Mouse (Mus musculus) ES-CJ7 (cell line): ENCODE measurements around the gene Hsd3b4.
"Not testable (repeated sequence)": the region's sequence is repeated elsewhere in the genome, so short reads cannot be mapped to it uniquely, and the experiment has no call there.

Source experiments
- DNase-seq: peaks from one replicate; pipeline ENCODE4 v3.0.0; 2011; ENCODE audit warnings: low read depth, low spot score

Gene Hsd3b4

DNA sequence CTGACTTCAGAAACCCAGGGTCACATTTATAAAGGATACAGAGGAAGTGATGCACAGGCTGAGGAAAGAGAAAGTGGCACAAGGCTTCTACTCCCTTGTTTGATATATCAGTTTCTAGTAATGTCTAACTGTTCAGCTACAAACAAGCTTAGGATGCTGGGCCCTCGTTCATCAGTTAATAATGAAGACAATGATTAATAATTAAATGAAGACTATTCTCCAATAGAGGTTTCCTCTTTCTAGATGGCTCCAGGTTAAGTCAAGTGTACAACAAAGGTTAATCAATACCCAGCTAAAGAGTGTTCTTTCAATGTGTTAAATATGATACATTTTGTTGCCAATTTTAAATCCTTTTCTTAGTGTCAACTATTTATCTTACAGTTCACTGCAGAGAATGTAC is at the start of gene Hsd3b4:
Gene Hsd3b4 (minus strand): TSS at position 101 of the 400 bp plus-strand sequence.
- not testable (repeated sequence) for DNase-seq

DNA sequence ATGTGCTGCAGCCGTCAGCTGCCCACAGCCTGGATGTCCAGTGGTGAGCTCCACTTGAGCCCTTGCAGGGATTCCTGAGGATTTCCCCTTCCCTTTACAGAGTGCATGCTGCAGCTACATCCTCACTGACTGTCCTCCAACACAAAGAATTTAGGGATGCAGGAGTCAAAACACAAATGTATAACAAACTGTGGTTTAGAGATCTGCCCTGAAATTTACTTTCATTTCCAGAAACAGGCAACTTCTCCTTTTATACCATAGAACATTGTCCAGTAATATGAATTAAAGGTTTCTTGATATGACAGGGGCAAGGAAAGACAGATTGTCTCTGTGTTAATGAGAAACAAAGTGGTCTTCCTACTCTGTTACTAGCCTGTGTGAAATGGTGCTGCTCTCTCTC is 40.5 kb upstream of the Hsd3b4 start:
- not testable (repeated sequence) for DNase-seq

GRCm38 (mm10) chr3:98550215-98550614 is 39.9 kb upstream of the Hsd3b4 start:
- not testable (repeated sequence) for DNase-seq

- DNase-seq = not testable (repeated sequence)
These were observed 38.2 kb upstream of the Hsd3b4 start for GRCm38 (mm10) chr3:98548495-98548894.

DNA sequence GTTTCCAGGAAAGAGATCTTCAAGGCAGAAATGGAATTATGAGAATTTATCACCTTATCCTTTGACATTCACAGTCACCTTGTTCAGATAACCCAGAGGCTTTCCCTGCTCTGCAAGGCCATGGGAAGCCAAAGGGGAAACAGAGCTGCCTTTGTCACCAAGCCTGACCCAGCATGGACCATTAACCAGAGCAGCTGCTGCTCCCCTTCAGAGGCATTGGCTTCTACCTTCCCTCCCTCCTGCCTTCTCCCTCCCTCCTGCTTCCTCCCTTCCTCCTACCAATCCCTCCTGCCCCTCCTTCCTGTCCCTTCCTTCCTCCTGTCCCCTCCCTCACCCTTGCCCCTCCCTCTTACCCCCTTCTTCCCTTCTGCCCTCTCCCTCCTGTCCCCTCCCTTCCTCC is 37.3 kb upstream of the Hsd3b4 start:
- not testable (repeated sequence) for DNase-seq

DNA sequence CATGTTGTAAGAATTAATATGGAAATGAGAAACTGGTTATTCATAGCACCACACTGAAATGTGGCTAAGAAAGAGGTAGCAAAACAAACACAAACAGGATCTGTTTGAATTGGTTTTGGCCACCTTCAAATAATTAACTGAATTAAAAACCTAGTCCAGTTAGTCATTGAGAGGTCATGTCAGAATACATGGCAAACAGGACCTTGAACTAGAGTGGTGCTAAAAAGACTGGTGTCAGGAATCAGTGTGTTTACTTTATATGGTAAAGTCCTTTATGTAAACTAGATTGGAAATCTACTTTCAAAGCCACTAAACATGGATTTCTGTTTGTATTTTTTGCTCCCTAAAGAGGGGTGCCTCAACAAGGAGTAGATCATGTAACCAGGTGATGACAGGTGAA is 14.7 kb upstream of the Hsd3b4 start:
- not testable (repeated sequence) for DNase-seq

- DNase-seq = not testable (repeated sequence)
These were observed 14.2 kb upstream of the Hsd3b4 start for GRCm38 (mm10) chr3:98524552-98524951.

DNA sequence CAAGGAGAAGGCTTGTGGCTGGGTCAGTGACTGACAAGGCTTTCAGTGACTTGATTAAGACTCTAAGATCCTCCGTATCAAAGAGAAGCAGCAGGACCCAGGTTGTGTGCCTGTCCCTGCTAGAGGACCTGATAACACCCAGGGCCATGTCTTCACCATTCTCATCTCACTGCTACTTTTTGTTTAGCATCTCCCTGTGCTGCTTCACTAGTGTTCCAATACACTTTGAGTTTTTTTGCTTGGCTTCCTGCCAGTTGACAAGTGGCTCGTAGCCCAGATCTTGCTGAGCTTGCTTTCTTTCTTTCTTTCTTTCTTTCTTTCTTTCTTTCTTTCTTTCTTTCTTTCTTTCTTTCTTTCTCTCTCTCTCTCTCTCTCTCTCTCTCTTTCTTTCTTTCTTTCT is 12.5 kb upstream of the Hsd3b4 start:
- DNase-seq = not testable (repeated sequence)

DNA sequence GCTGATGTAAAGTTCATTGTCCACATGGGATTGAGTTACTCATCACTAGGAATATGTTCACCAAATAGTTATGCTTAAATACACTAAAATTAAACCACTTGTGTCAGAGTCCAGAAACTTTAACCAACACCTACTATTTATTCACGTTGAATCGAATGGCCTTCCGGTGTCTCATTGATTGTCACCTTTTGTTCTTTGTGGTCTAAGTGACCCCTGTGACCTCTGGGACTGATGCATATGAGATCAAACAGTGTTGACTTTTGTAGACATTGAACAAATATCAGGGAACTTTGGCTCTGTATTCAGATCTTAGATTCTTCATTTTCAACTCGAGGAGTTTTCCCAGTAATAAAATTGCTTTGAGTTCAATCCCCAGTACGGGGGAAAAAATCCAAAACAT is 3.1 kb downstream of the Hsd3b4 start:
- DNase-seq = not testable (repeated sequence)

DNA sequence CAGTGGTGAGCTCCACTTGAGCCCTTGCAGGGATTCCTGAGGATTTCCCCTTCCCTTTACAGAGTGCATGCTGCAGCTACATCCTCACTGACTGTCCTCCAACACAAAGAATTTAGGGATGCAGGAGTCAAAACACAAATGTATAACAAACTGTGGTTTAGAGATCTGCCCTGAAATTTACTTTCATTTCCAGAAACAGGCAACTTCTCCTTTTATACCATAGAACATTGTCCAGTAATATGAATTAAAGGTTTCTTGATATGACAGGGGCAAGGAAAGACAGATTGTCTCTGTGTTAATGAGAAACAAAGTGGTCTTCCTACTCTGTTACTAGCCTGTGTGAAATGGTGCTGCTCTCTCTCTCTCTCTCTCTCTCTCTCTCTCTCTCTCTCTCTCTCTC is 12.9 kb downstream of the Hsd3b4 start:
- DNase-seq = not testable (repeated sequence)

DNA sequence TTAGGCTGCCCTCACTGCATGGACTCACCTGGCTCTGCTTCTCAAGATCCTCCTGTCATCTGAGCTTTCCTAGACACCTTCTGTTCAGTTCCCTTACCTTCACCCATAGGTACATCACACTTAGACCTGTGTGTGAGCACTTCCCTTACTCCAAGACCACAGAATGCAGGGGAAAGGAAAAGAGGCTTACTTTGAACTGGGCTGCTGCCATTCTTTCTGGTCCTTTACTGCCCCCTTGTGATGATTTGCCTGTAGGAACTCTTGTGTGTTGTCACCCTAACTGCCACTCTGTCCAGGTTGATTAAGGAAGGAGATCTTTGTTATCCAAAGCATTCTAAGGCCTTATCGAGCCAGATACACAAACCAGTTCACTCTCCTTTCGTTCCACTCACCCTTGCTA is 13.6 kb downstream of the Hsd3b4 start:
- DNase-seq = not testable (repeated sequence)

GRCm38 (mm10) chr3:98495055-98495454 is 15.3 kb downstream of the Hsd3b4 start:
- DNase-seq = not testable (repeated sequence)

DNA sequence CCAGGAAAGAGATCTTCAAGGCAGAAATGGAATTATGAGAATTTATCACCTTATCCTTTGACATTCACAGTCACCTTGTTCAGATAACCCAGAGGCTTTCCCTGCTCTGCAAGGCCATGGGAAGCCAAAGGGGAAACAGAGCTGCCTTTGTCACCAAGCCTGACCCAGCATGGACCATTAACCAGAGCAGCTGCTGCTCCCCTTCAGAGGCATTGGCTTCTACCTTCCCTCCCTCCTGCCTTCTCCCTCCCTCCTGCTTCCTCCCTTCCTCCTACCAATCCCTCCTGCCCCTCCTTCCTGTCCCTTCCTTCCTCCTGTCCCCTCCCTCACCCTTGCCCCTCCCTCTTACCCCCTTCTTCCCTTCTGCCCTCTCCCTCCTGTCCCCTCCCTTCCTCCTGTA is 16.1 kb downstream of the Hsd3b4 start:
- not testable (repeated sequence) for DNase-seq

- DNase-seq = not testable (repeated sequence)
These were observed 38.8 kb downstream of the Hsd3b4 start for GRCm38 (mm10) chr3:98471499-98471898.

DNA sequence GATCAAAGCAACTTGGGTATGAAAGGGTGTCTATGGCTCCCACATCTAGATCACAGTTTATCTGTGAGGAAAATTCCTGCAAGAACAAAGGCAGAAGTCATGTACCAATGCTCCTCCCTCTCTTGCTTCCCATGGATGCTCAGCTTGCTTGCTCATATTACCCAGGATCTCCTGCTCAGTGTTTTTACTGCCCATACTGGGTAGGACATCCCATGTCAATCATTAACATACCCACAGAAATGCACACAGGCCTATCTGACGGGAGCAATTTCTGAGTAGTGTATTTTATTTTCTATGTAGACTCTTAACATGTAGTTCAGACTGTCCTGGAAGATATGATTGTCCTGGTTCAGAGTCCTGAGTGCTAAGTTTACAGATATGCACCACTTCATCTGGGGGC is 39.3 kb downstream of the Hsd3b4 start:
- DNase-seq = not testable (repeated sequence)

DNA sequence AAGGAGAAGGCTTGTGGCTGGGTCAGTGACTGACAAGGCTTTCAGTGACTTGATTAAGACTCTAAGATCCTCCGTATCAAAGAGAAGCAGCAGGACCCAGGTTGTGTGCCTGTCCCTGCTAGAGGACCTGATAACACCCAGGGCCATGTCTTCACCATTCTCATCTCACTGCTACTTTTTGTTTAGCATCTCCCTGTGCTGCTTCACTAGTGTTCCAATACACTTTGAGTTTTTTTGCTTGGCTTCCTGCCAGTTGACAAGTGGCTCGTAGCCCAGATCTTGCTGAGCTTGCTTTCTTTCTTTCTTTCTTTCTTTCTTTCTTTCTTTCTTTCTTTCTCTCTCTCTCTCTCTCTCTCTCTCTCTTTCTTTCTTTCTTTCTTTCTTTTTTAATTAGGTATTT is 41.0 kb downstream of the Hsd3b4 start:
- DNase-seq = not testable (repeated sequence)

GRCm38 (mm10) chr3:98457026-98457425 is 53.3 kb downstream of the Hsd3b4 start, which contains the start of gene Gm4450:
TSS of gene Gm4450 (minus strand) at chr3:98457126.
- DNase-seq = not testable (repeated sequence)

- not testable (repeated sequence) for DNase-seq
These were observed 56.5 kb downstream of the Hsd3b4 start for GRCm38 (mm10) chr3:98453786-98454185.
